Mouse (Mus musculus): ENCODE measurements around the gene Spata3. TPM values are rescaled to one million over a fixed set of nuclear protein-coding genes. Genes with fewer than 3 reads are reported as not detected.

Spata3 gene
- not detected in 2 replicates for polyA plus RNA-seq (2015; fragmentation: Nextera tagmentation; extraction: Ambion mirVana)

DNA sequence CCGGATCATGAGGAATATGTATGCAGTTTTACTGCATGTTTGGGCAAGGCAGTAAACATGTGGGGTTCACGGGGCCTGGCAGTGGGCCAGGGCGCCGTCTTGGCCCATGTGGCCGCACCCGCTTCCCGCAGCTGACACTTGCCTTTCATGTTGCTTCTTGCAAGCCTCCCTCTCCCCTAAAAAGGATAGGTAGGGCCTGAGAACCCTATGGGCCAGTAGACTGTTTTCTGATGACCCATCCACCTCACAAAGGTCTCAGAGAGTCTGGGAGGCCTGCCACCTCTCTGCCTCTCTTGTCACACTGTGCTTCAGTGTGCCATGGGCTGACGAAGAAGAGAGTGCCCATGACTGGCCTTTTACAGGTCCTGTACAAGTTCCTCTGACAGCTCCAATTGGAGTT is at the start of gene Spata3:
Gene Spata3, plus strand, starts transcription at position 301 of the 400 bp plus-strand sequence.
- Histone ChIP-seq H3K4me2 (replicated peaks; ENCODE audit: low read depth, low read length) (no peak within 1 kb of the TSS), H3K27me3 (replicated peaks; ENCODE audit: insufficient read depth, low read length) (peaks cover 17% of the 10 kb centered on the region), H3K4me1 (ENCODE audit: insufficient read depth, low read depth, low read length) (no peaks in the 10 kb centered on the region), H3K4me3 (ENCODE audit: low read depth, low read length) (no peak within 1 kb of the TSS), H3K9me3 (ENCODE audit: low read length) (no peaks in the 10 kb centered on the region), H3K36me3 (ENCODE audit: insufficient read depth, low read length) (no peaks in the 10 kb centered on the region), H3K27ac (ENCODE audit: low read length) (no peak within 1 kb of the TSS), H3K9ac (replicated peaks; ENCODE audit: low read depth) (no peak within 1 kb of the TSS)
- 87% methylated on average over 8 of the region's 8 CpGs for WGBS
- no peak for ATAC-seq
- no peak for DNase-seq (ENCODE audit: low spot score)
- no peak for TF ChIP-seq CTCF (IDR thresholded peaks at IDR 0.05)
- no peak for TF ChIP-seq EP300 (IDR thresholded peaks at IDR 0.05)

DNA sequence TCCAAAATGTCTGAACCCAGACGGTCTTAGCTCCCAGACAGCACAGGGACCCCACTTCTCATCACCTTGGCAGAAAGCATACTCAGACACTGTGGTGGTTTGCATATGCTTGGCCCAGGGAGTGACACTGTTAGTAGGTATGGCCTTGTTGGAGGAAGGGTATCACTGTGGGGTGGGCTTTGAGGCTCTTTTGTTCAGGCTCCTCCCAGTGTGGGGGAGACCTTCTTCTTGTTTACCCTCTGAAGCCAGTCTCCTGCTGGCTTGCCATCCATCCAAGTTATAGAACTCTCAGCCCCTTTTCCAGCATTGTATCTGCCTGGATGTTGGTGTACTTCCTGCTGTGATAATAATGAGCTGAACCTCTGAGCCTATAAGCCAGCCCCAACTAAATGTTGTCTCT is 47.5 kb upstream of the Spata3 start:
- 64% methylated on average over 1 of the region's 1 CpGs for WGBS

DNA sequence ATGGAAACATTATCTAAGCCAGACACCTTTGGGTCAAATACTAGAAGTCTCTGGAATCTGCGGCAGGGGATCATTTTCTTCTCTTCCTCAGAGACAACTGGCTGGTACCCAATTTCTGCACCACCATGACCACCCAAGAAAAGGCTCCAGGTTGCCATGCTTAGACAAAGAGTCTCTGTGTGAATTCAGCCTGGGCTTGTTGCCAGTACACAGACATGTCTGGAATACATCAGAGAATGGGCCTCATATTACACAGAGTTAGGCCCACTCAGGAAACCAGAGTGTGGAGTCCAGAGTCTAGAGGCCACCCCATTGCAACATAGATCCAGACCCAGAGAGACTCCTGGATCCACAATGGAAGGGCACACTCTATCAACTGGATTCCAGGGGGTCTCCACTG is 47.1 kb upstream of the Spata3 start:
- ATAC-seq = no peak
- Histone ChIP-seq H3K4me1 (ENCODE audit: insufficient read depth, low read depth, low read length) (no peaks in the 10 kb centered on the region), H3K4me2 (replicated peaks; ENCODE audit: low read depth, low read length) (no peak overlapping the region), H3K27ac (ENCODE audit: low read length) (no peak overlapping the region), H3K9me3 (ENCODE audit: low read length) (no peaks in the 10 kb centered on the region), H3K27me3 (replicated peaks; ENCODE audit: insufficient read depth, low read length) (no peaks in the 10 kb centered on the region), H3K9ac (replicated peaks; ENCODE audit: low read depth) (no peak overlapping the region), H3K4me3 (ENCODE audit: low read depth, low read length) (no peak overlapping the region), H3K36me3 (ENCODE audit: insufficient read depth, low read length) (no peaks in the 10 kb centered on the region)
- WGBS = 63% methylated on average over 1 of the region's 1 CpGs
- DNase-seq (ENCODE audit: low spot score) = no peak
- no peak for TF ChIP-seq EP300 (IDR thresholded peaks at IDR 0.05)
- no peak for TF ChIP-seq CTCF (IDR thresholded peaks at IDR 0.05)

More for the DNA sequence above, 47.5 kb upstream of the Spata3 start:
- Histone ChIP-seq H3K4me2 (replicated peaks; ENCODE audit: low read depth, low read length) (no peak overlapping the region), H3K9ac (replicated peaks; ENCODE audit: low read depth) (no peak overlapping the region), H3K27ac (ENCODE audit: low read length) (no peak overlapping the region), H3K36me3 (ENCODE audit: insufficient read depth, low read length) (no peaks in the 10 kb centered on the region), H3K4me1 (ENCODE audit: insufficient read depth, low read depth, low read length) (no peaks in the 10 kb centered on the region), H3K4me3 (ENCODE audit: low read depth, low read length) (no peak overlapping the region), H3K9me3 (ENCODE audit: low read length) (no peaks in the 10 kb centered on the region), H3K27me3 (replicated peaks; ENCODE audit: insufficient read depth, low read length) (no peaks in the 10 kb centered on the region)
- ATAC-seq (no peak), DNase-seq (ENCODE audit: low spot score) (no peak)
- TF ChIP-seq EP300 (IDR thresholded peaks at IDR 0.05) (no peak), CTCF (IDR thresholded peaks at IDR 0.05) (no peak)

DNA sequence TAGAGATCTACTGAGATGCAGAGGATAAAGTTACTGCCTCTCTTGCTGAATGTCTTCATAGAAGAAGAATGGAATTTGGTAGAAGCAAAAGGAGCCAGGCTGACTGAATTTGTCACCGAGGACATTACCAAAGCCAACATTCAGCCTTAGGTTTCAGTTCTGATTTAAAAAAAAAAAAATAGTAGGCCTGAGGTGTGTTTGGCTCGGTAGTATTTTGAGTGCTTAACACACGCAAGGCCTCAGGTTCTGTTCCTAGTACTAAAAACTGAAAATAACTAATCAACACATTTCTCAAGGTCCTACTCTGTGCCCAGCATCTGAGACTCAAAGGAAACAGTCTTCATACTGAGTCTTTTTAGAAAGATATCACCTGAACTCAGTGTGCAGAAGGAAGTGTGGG is 45.5 kb upstream of the Spata3 start:
- no peak for TF ChIP-seq CTCF (IDR thresholded peaks at IDR 0.05)
- no peak for TF ChIP-seq EP300 (IDR thresholded peaks at IDR 0.05)
- no peak for ATAC-seq
- Histone ChIP-seq H3K27ac (ENCODE audit: low read length) (no peak overlapping the region), H3K27me3 (replicated peaks; ENCODE audit: insufficient read depth, low read length) (no peaks in the 10 kb centered on the region), H3K4me2 (replicated peaks; ENCODE audit: low read depth, low read length) (no peak overlapping the region), H3K4me3 (ENCODE audit: low read depth, low read length) (no peak overlapping the region), H3K36me3 (ENCODE audit: insufficient read depth, low read length) (no peaks in the 10 kb centered on the region), H3K9ac (replicated peaks; ENCODE audit: low read depth) (no peak overlapping the region), H3K9me3 (ENCODE audit: low read length) (no peaks in the 10 kb centered on the region), H3K4me1 (ENCODE audit: insufficient read depth, low read depth, low read length) (no peaks in the 10 kb centered on the region)
- no peak for DNase-seq (ENCODE audit: low spot score)
- WGBS = 82% methylated on average over 3 of the region's 3 CpGs

DNA sequence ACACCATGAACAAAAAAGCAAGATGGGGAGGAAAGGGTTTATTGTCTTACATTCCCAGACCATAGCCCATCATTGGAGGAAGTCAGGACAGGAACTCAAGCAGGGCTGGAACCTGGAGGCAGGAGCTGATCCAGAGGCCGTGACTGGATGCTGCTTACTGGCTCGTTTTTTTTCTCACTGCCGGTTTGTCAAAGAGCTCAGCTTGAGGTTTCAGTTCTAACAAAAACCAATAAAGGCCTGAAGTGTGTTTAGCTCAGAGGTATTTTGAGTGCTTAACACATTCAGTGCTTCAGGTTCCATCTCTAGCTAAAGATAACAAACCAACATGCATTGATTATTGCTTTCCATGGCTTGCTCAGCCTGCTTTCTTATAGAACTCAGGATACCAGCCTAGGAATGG is 44.3 kb upstream of the Spata3 start:
- H3K27ac ChIP-seq (ENCODE audit: low read length) = no peak overlapping the region
- H3K4me3 ChIP-seq (ENCODE audit: low read depth, low read length) = no peak overlapping the region
- ATAC-seq = no peak
- TF ChIP-seq CTCF (IDR thresholded peaks at IDR 0.05) (no peak), EP300 (IDR thresholded peaks at IDR 0.05) (no peak)
- no peaks in the 10 kb centered on the region for H3K9me3 ChIP-seq (ENCODE audit: low read length)
- H3K4me2 ChIP-seq (replicated peaks; ENCODE audit: low read depth, low read length) = no peak overlapping the region
- WGBS = 40% methylated on average over 3 of the region's 3 CpGs
- H3K27me3 ChIP-seq (replicated peaks; ENCODE audit: insufficient read depth, low read length) = no peaks in the 10 kb centered on the region
- no peaks in the 10 kb centered on the region for H3K4me1 ChIP-seq (ENCODE audit: insufficient read depth, low read depth, low read length)
- H3K9ac ChIP-seq (replicated peaks; ENCODE audit: low read depth) = no peak overlapping the region
- no peaks in the 10 kb centered on the region for H3K36me3 ChIP-seq (ENCODE audit: insufficient read depth, low read length)
- no peak for DNase-seq (ENCODE audit: low spot score)

DNA sequence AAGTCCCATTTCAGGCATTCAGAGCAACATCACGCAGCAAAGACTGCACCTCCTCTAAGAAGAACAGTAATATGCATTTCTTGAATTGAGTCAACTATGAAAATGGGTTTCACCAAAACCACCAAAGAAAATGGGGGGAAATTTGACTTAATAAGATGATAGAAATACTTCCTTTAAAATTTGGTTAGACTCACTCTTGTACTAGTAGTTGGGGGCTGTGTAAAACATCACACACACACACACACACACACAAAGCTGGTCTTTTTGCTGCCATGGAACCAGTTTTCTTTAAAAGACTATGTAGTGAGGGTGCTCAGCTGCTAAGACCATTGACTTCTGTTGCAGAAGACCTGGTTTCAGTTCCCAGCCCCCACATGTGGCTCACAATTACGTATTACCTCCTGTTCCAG is 43.1 kb upstream of the Spata3 start:
- WGBS = 86% methylated on average over 2 of the region's 2 CpGs
- Histone ChIP-seq H3K9ac (replicated peaks; ENCODE audit: low read depth) (no peak overlapping the region), H3K9me3 (ENCODE audit: low read length) (no peaks in the 10 kb centered on the region), H3K27ac (ENCODE audit: low read length) (no peak overlapping the region), H3K36me3 (ENCODE audit: insufficient read depth, low read length) (no peaks in the 10 kb centered on the region), H3K27me3 (replicated peaks; ENCODE audit: insufficient read depth, low read length) (no peaks in the 10 kb centered on the region), H3K4me3 (ENCODE audit: low read depth, low read length) (no peak overlapping the region), H3K4me2 (replicated peaks; ENCODE audit: low read depth, low read length) (no peak overlapping the region), H3K4me1 (ENCODE audit: insufficient read depth, low read depth, low read length) (no peaks in the 10 kb centered on the region)
- TF ChIP-seq EP300 (IDR thresholded peaks at IDR 0.05) (no peak), CTCF (IDR thresholded peaks at IDR 0.05) (no peak)
- ATAC-seq (no peak), DNase-seq (ENCODE audit: low spot score) (no peak)

DNA sequence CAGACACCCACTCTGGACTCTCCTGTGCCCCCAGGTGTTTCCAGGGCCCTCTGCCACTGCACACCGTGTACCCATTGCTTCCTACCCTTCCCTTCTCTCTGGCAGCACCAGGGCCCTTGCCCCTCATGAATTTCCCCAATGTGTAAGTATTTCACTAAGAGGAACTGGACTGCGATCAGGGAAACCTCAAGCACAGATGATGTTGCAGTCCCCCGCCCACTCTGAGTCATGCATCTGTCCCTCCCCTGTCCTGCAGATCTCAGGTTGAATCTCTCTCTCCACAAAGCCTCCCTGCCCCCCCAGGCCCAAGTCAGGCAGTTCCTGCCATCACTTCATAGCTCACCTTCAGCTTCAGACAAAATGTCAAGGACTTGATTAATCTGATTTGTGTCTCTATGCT is 38.9 kb upstream of the Spata3 start:
- H3K27ac ChIP-seq (ENCODE audit: low read length) = no peak overlapping the region
- H3K36me3 ChIP-seq (ENCODE audit: insufficient read depth, low read length) = no peaks in the 10 kb centered on the region
- DNase-seq (ENCODE audit: low spot score) (peak; percentile 24), ATAC-seq (no peak)
- H3K4me2 ChIP-seq (replicated peaks; ENCODE audit: low read depth, low read length) = no peak overlapping the region
- no peak overlapping the region for H3K4me3 ChIP-seq (ENCODE audit: low read depth, low read length)
- 74% methylated on average over 3 of the region's 3 CpGs for WGBS
- no peak overlapping the region for H3K9ac ChIP-seq (replicated peaks; ENCODE audit: low read depth)
- TF ChIP-seq EP300 (IDR thresholded peaks at IDR 0.05) (no peak), CTCF (IDR thresholded peaks at IDR 0.05) (no peak)
- H3K27me3 ChIP-seq (replicated peaks; ENCODE audit: insufficient read depth, low read length) = no peaks in the 10 kb centered on the region
- no peaks in the 10 kb centered on the region for H3K9me3 ChIP-seq (ENCODE audit: low read length)
- no peaks in the 10 kb centered on the region for H3K4me1 ChIP-seq (ENCODE audit: insufficient read depth, low read depth, low read length)
